Mouse (Mus musculus) G1E (cell line): ENCODE data around the gene Mei4. TPM values are rescaled to one million over a fixed set of nuclear protein-coding genes. Genes with fewer than 3 reads are reported as not detected.

ENCODE experiments used
- ATAC-seq: 2 replicates; pipeline ENCODE4 v1.8.0; 2016; ENCODE audit warnings: mild to moderate bottlenecking; ENCODE audit not compliant: insufficient number of reproducible peaks, poor library complexity, low FRiP score, severe bottlenecking; ENCODE audit errors: extremely low read depth
- DNase-seq: peaks from one replicate; pipeline ENCODE4 v3.0.0; 2012; ENCODE audit warnings: low spot score
- H3K27me3 ChIP-seq: 2 replicates; pipeline ENCODE4 v1.6.1; 2012; ENCODE audit warnings: mild to moderate bottlenecking, low read length, inconsistent platforms; ENCODE audit not compliant: insufficient read depth
- H3K36me3 ChIP-seq: replicated peaks from 2 replicates; pipeline ENCODE3; 2012; ENCODE audit warnings: mild to moderate bottlenecking, inconsistent platforms
- H3K4me1 ChIP-seq: 2 replicates; pipeline ENCODE4 v1.6.1; 2012; ENCODE audit warnings: low read depth, low read length, inconsistent platforms, mixed read lengths; ENCODE audit not compliant: insufficient read depth
- H3K4me3 ChIP-seq: 2 replicates; pipeline ENCODE4 v1.5.1; 2012; ENCODE audit warnings: low read depth, mild to moderate bottlenecking, inconsistent platforms, low read length, moderate library complexity, mixed read lengths
- H3K9me3 ChIP-seq: replicated peaks from 2 replicates; pipeline ENCODE4 v1.6.1; 2012; ENCODE audit warnings: inconsistent platforms
- CTCF ChIP-seq: IDR thresholded peaks from 2 replicates; pipeline ENCODE4 v1.5.1; 2012; ENCODE audit warnings: low read depth, low read length, inconsistent platforms, mixed read lengths
- GATA1 ChIP-seq: IDR thresholded peaks from 2 replicates; pipeline ENCODE4 v1.6.1; 2012; ENCODE audit warnings: borderline replicate concordance, low read length, inconsistent platforms, mixed read lengths
- GATA2 ChIP-seq: IDR thresholded peaks from 2 replicates; pipeline ENCODE4 v1.6.1; 2012; ENCODE audit warnings: low read depth, low read length, inconsistent platforms, borderline replicate concordance
- POLR2AphosphoS5 ChIP-seq: IDR thresholded peaks from 2 replicates; pipeline ENCODE4 v1.6.1; 2012; ENCODE audit warnings: low read depth, low read length, inconsistent platforms; ENCODE audit not compliant: insufficient replicate concordance
- TAL1 ChIP-seq: conservative IDR thresholded peaks from 2 replicates; pipeline ENCODE4 v1.6.1; 2012; ENCODE audit warnings: low read depth, low read length, inconsistent platforms, mixed read lengths
- polyA plus RNA-seq: library from polyadenylated mRNA; stranded (reverse); fragments of >175 nt; gene quantifications from 2 replicates; pipeline ENCODE4 v1.2.3, GENCODE M21; 2012
- total RNA-seq, 2 experiments: library from RNA; stranded (forward) in 1 of 2; stranded (reverse) in 1 of 2; fragments of 200-1000 nt in 1 of 2; fragments of >200 nt in 1 of 2; fragmentation: Nextera tagmentation in 1 of 2; gene quantifications; 2 replicates each; pipeline ENCODE4 v1.2.3; 2014 to 2017

The Mei4 gene
- total and polyA plus RNA-seq, 3 experiments, result 0.51 to 4.6 (median 1.8) TPM

- ATAC-seq (no peak), DNase-seq (no peak)
- H3K9me3 ChIP-seq, result no peaks in the 10 kb centered on the region
- no peak overlapping the region for H3K4me3 ChIP-seq
- TF ChIP-seq POLR2AphosphoS5, result no peak
- TF ChIP-seq GATA1, result no peak
- no peak for TF ChIP-seq CTCF
- no peak for TF ChIP-seq GATA2
- no peak for TF ChIP-seq TAL1
- peaks cover 6% of the 10 kb centered on the region for H3K4me1 ChIP-seq
- no peaks in the 10 kb centered on the region for H3K36me3 ChIP-seq
- no peaks in the 10 kb centered on the region for H3K27me3 ChIP-seq
These were observed 2.6 kb downstream of the Mei4 start for GRCm38 (mm10) chr9:81866032-81866431.

- H3K4me3 ChIP-seq, result no peak overlapping the region
- H3K36me3 ChIP-seq, result no peaks in the 10 kb centered on the region
- peaks cover 8% of the 10 kb centered on the region; the same call in 1 of the 2 replicates for H3K4me1 ChIP-seq
- TF ChIP-seq POLR2AphosphoS5 (no peak), GATA1 (no peak), GATA2 (no peak), CTCF (no peak), TAL1 (no peak)
- ATAC-seq, result no peak
- no peak for DNase-seq
- no peaks in the 10 kb centered on the region for H3K27me3 ChIP-seq
- no peaks in the 10 kb centered on the region for H3K9me3 ChIP-seq
These were observed 58.0 kb downstream of the Mei4 start for GRCm38 (mm10) chr9:81921456-81921855.

GRCm38 (mm10) chr9:81924744-81925143 lies 61.3 kb downstream of the Mei4 start:
- no peak for TF ChIP-seq GATA2
- no peak for TF ChIP-seq GATA1
- TF ChIP-seq POLR2AphosphoS5, result no peak
- no peak for TF ChIP-seq CTCF
- no peak for TF ChIP-seq TAL1

GRCm38 (mm10) chr9:81940533-81940932 lies 77.1 kb downstream of the Mei4 start:
- H3K4me1 ChIP-seq, result peaks cover 3% of the 10 kb centered on the region; the same call in 1 of the 2 replicates
- no peaks in the 10 kb centered on the region for H3K27me3 ChIP-seq
- DNase-seq, result no peak
- TF ChIP-seq POLR2AphosphoS5, result no peak
- no peak for TF ChIP-seq GATA2
- no peak for TF ChIP-seq GATA1
- TF ChIP-seq TAL1, result no peak
- TF ChIP-seq CTCF, result no peak
- no peaks in the 10 kb centered on the region for H3K36me3 ChIP-seq
- ATAC-seq, result peak; percentile 80
- no peak overlapping the region for H3K4me3 ChIP-seq
- no peaks in the 10 kb centered on the region for H3K9me3 ChIP-seq

More at GRCm38 (mm10) chr9:81924744-81925143, 61.3 kb downstream of the Mei4 start:
- peaks cover 8% of the 10 kb centered on the region; the same call in 1 of the 2 replicates for H3K4me1 ChIP-seq
- no peak overlapping the region for H3K4me3 ChIP-seq
- H3K9me3 ChIP-seq, result no peaks in the 10 kb centered on the region
- no peaks in the 10 kb centered on the region for H3K36me3 ChIP-seq
- no peaks in the 10 kb centered on the region for H3K27me3 ChIP-seq
- ATAC-seq (peak; percentile 72), DNase-seq (no peak)

GRCm38 (mm10) chr9:81945624-81946023 lies 82.2 kb downstream of the Mei4 start:
- Histone ChIP-seq H3K4me3 (no peak overlapping the region), H3K27me3 (no peaks in the 10 kb centered on the region), H3K4me1 (no peaks in the 10 kb centered on the region), H3K36me3 (no peaks in the 10 kb centered on the region), H3K9me3 (no peaks in the 10 kb centered on the region)
- DNase-seq, result no peak
- no peak for TF ChIP-seq GATA2
- TF ChIP-seq POLR2AphosphoS5, result no peak
- TF ChIP-seq CTCF, result no peak
- TF ChIP-seq TAL1, result no peak
- no peak for TF ChIP-seq GATA1
- ATAC-seq, result no peak; the same call in 1 of the 2 replicates

GRCm38 (mm10) chr9:81956858-81957257 lies 93.4 kb downstream of the Mei4 start:
- Histone ChIP-seq H3K4me1 (peaks cover 13% of the 10 kb centered on the region), H3K4me3 (no peak overlapping the region), H3K27me3 (no peaks in the 10 kb centered on the region), H3K9me3 (no peaks in the 10 kb centered on the region), H3K36me3 (no peaks in the 10 kb centered on the region)
- no peak for TF ChIP-seq GATA2
- no peak for TF ChIP-seq POLR2AphosphoS5
- no peak for TF ChIP-seq GATA1
- ATAC-seq, result peak; percentile 98
- peak; percentile 4 for DNase-seq

- Histone ChIP-seq H3K4me1 (peaks cover 13% of the 10 kb centered on the region), H3K27me3 (no peaks in the 10 kb centered on the region), H3K36me3 (no peaks in the 10 kb centered on the region), H3K4me3 (no peak overlapping the region), H3K9me3 (no peaks in the 10 kb centered on the region)
- DNase-seq (no peak), ATAC-seq (no peak)
- TF ChIP-seq GATA1 (no peak), POLR2AphosphoS5 (no peak), GATA2 (no peak), TAL1 (no peak), CTCF (no peak)
These were observed 94.4 kb downstream of the Mei4 start for GRCm38 (mm10) chr9:81957842-81958241.
